Mouse (Mus musculus): ENCODE measurements around the gene Lin54.
A peak's percentile ranks its signal among the peaks of the same experiment; 100 is the strongest.

The Lin54 gene

DNA sequence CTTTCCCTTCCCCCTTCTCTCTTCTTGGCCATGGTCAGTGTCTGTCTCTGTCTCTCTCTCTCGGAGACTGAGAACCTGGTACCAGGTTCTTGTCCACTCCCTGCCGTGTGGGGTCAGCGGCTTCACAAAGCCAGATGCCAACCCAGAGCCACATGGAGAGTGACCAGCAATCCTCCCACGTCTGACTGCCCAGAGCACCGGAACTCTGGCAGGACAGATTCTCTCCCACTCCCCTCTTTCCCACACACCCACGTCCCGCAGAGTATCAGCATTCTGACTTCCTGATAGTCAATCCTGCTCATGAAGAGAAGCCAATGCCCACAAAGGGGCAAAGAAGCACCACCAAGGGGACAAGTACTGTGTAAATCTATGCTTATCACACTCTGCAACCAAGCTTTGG, 76.8 kb downstream of the Lin54 start:
- DNase-seq (ENCODE audit: low read depth, low spot score) = no peak

DNA sequence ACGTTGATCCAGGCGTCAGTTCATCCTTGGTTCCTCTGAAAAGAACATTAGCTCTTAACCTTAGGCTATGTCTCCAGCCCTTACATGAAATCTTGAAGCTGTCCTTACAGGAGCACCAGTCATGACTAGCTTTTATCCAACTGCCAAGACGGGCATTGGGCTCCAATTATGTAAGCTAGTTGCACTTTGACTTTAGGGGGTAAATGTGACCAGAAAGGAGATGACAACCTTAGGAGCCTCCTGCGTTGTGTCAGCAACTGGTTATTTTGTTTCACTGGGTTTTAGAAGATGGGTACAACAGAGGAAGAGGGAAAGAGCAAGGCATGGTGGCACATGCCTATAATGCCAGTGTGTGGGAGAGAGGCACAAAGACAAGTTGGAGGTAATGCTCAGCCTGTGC, 81.6 kb downstream of the Lin54 start:
- DNase-seq (ENCODE audit: low read depth, low spot score) = peak; percentile 24

GRCm38 (mm10) chr5:100418077-100418476, 82.4 kb downstream of the Lin54 start:
- DNase-seq (ENCODE audit: low read depth, low spot score) = peak; percentile 18

DNA sequence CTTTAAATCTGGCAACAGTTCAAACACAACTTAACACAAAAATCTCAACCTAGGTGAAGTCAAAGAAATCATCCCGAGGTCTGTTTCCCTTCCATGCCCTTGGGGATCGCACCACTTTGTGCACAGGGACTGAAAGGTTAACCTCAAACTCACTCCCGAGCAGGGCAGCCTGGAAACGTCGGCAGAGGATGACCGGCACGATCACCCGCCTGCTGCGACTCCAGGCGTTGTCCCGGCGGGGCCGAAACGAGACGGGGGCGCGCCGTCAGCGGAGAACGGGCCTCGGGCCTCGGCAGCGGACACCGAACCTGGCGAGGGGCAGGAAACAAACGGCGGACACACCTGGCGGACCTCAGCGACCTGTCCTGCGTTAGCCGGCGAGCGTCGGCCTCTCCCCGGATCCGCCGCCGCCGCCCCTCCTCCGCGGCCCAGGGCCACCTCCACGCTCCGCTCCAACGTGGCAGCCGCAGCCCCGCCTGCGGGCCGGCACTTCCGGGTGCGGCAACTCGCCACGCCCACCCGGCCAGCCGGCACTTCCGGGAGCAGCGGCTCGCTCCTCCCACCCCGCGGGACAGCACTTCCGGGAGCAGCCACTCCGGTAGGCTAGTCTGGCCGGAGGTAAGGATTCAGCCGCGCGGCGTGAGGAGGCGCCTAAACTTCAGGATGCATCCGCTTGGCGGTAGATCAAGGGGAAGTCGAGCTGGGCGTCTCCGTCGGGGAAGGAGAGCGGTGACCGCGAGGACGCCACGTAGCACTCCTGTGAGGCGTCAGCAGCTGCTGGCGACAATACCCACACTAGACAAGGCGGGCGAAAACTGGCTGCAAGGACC, 84.5 kb downstream of the Lin54 start, which contains the start of gene Sec31a:
Sec31a (minus strand) TSS at position 474 of the 830 bp plus-strand sequence.
- DNase-seq (ENCODE audit: low read depth, low spot score) = peak; percentile 97

DNA sequence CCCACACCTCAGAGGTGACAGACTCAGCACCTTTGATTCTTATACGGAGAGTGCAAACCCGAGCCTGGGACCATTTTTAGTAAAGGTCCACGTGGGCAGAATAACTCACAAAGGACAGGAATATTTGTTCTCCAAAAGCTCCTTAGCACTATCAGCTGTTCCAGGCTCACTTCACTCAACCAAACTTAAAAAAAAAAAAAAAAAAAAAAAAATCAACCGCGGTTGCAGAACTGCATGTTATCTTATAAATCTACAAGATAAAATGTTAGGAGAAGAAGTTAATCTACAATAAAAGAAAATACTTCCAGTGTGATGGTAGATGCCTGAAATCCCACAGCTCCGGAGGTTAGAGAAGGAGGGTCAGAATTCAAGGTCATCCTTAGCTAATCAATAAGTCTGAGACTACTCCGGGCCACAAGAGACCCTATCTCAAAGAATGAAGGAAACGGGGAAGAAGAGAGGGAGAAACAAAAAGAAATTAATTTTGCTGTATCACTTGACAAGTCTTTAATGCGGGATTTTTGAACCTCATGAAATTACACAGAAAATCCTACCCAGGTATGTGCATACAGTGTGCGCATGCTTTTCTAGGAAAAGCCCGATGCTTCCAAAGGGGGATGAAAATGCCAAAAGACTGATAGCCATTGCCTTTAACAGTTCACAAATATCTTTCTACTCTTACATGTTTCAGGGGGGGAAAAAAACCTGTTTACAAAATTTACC, 85.8 kb downstream of the Lin54 start:
- DNase-seq (ENCODE audit: low read depth, low spot score) = no peak

- no peak for DNase-seq (ENCODE audit: low read depth, low spot score)
These were observed 87.6 kb downstream of the Lin54 start for GRCm38 (mm10) chr5:100412886-100413285.

GRCm38 (mm10) chr5:100410281-100410680, 90.2 kb downstream of the Lin54 start:
- DNase-seq (ENCODE audit: low read depth, low spot score) = no peak

DNA sequence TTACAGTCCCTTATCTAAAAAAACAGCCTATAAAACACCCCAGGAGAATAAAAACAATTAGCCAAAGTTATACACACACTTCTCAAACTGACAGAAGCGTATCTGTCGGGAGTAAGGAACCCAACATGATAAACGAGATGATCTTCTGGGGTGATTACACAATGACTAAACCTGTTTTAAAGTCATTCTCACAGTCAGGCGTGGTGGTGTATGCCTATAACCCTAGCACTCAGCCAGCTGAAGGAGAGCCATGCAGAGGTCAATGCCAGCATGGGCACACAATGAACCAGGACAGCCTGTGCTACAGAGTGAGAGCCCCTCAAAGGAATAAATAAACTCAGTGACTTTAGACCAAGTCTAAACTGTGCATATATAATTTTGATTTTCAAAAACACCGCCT, 92.0 kb downstream of the Lin54 start:
- DNase-seq (ENCODE audit: low read depth, low spot score) = no peak

DNA sequence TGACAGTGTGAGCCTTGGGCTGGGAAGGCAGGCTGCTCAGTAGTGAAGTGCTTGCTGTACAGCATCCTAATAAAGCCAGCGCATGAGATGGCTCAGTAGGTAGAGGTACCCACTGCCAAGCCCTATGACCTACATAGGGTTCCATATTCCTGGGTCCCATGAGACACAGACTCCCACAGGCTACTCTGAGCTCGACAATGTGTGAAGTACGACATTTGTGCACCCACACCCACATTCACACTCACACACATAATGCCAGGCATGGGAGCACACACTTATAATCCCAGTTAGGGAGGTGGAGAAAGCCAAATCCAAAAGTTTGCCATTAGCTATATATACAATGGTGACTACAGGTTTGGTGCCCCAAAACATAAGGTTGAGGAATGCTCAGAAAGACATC, 103.7 kb downstream of the Lin54 start:
- no peak for DNase-seq (ENCODE audit: low read depth, low spot score)

DNA sequence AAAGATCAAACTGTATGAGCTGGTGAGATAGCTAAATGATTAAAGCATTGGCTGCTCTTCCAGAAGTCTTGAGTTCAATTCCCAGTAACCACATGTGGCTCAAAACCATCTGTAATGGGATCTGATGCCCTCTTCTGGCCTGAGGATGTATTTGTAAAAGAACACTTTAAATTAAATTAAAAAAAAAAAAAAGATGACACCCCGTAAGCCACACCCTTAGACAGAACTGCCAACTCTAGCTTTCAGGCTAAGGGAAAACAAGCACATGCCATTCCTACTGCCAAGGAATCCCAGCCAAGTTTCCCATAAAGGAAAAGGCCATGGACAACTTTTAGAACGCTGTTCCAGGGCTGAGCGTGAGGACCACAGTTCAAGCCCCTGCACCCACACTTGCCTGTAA, 106.8 kb downstream of the Lin54 start:
- peak; percentile 29 for DNase-seq (ENCODE audit: low read depth, low spot score)

- DNase-seq (ENCODE audit: low read depth, low spot score) = no peak
These were observed 107.9 kb downstream of the Lin54 start for GRCm38 (mm10) chr5:100392436-100392955.
